Mouse (Mus musculus): ENCODE data around the gene Msi2. TPM values are rescaled to one million over a fixed set of nuclear protein-coding genes. Genes with fewer than 3 reads are reported as not detected.
A peak's percentile ranks its signal among the peaks of the same experiment; 100 is the strongest.

Msi2 gene
- polyA plus RNA-seq, 1 experiment from 2014 or later: 29.9 TPM

DNA sequence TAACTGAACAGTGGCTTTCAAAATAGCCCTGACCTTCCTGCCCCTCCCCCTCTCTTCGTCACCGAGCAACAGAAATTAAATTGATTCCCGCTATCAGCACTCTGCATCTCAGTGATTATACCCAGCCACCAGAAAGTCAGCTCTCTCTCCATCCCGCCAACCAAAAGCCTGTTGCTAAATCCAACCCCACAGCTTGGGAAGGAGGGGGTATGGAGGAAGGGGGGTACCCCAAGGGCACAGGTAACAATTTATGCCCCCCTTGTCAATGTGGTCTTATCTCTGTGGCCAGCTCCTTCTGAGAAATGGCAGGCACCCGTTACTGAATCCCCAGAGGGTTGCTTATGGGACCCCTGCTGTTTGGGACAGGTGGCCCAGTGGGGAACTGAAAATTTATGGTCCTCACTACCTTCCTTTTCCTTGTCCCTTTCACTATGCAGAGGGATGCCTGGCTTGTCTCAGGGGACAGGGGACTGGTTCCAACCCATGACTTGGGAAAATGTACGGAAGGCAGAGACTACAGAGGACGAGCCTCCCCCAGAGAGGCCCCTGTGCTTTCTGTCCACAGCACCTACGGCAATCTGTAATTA lies 163.0 kb downstream of the Msi2 start:
- H3K9me3 ChIP-seq: no peaks in the 10 kb centered on the region
- peaks cover 99% of the 10 kb centered on the region for H3K4me1 ChIP-seq (replicated peaks)
- no peaks in the 10 kb centered on the region for H3K27me3 ChIP-seq (ENCODE audit: insufficient read depth, poor library complexity, severe bottlenecking)
- H3K4me3 ChIP-seq: no peak overlapping the region
- WGBS: 53% methylated on average over 8 of the region's 8 CpGs
- H3K36me3 ChIP-seq: no peaks in the 10 kb centered on the region
- peak overlapping the region; percentile 82 for H3K27ac ChIP-seq
- DNase-seq (ENCODE audit: low spot score): no peak

DNA sequence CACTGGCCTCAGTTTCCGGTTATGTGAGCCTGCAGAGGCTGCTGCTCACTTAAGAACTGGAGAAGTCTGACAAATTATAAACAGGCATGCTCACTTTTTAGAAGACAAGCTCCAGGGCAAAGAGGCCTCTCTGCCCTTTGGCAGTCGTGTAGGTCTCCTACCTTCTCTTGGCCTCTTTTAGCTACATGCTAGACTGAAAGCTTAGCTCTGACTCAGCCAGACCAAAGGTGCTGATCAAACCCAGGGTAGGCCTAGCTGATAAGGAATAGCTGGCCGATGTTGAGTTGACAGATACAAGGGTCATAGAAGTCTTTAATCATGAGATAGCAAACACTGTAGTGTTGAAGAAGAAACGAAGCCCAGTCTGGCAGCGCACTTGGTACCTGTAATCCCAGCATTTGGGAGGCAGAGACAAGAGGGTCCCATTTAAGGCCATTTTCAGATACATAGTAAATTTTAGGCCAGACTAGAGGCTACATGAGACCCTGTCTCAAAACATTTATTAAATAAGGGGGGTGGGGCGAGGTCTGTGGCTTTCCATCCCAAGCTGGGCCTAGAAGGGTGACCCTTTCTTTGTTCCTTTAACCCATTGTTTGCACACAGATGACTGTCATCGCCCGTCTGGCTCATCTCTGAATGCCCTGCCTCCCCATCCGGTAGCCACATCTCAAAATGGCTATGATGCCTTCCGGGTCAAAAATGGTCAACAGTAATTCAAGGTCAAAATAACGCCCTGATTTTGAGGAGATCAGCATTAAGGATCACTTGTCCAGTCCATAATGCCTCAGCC lies 164.6 kb downstream of the Msi2 start:
- no peak for DNase-seq (ENCODE audit: low spot score)
- Histone ChIP-seq H3K9me3 (no peaks in the 10 kb centered on the region), H3K4me1 (replicated peaks) (peaks cover 99% of the 10 kb centered on the region), H3K27me3 (ENCODE audit: insufficient read depth, poor library complexity, severe bottlenecking) (no peaks in the 10 kb centered on the region), H3K27ac (peak overlapping the region; percentile 82), H3K36me3 (no peaks in the 10 kb centered on the region), H3K4me3 (no peak overlapping the region)
- WGBS: 51% methylated on average over 11 of the region's 11 CpGs

DNA sequence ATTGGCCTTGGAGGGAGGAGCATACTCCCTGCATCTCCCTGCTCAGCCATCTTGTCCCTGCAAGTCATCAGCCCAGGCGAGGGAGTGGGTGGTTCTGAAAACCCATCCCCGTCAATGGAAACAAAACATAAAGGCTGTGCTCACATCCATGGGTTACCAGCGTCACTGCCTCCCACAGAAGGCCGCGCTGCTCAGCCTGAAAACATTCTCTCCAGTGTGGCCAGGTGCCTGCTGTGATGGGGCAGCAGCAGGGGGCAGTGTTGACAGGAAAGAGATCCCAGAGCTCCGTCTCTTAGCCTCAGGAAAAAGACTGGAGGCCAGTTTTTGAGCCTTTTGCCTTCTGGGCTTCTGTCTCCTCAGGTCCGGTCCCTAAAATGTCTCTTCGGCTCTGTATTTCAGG lies 165.3 kb downstream of the Msi2 start:
- H3K36me3 ChIP-seq: no peaks in the 10 kb centered on the region
- peaks cover 99% of the 10 kb centered on the region for H3K4me1 ChIP-seq (replicated peaks)
- H3K4me3 ChIP-seq: no peak overlapping the region
- peak; percentile 66 for DNase-seq (ENCODE audit: low spot score)
- peak overlapping the region; percentile 82 for H3K27ac ChIP-seq
- no peaks in the 10 kb centered on the region for H3K9me3 ChIP-seq
- H3K27me3 ChIP-seq (ENCODE audit: insufficient read depth, poor library complexity, severe bottlenecking): no peaks in the 10 kb centered on the region
- 15% methylated on average over 8 of the region's 8 CpGs for WGBS

DNA sequence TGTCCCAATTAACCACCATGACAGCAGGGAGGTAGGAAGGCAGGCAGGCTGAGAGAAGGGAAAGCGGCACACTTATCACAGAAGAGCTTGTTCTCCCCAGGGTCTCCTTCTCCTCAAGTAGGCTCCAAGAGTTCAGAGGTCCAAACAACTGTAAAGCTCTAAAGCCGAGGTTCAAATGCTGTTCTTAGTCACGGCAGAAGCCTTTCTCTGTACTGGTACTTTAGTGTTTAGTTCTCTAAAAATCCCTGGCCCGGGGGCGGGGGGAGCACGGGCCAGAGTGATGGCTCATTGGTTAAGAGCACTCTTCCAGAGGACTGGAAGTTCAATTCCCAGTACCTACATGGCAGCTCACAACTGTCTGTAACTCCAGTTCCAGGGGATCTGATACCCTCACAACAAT lies 165.9 kb downstream of the Msi2 start:
- WGBS: 62% methylated on average over 6 of the region's 6 CpGs
- no peaks in the 10 kb centered on the region for H3K36me3 ChIP-seq
- H3K27me3 ChIP-seq (ENCODE audit: insufficient read depth, poor library complexity, severe bottlenecking): no peaks in the 10 kb centered on the region
- DNase-seq (ENCODE audit: low spot score): no peak
- H3K4me3 ChIP-seq: no peak overlapping the region
- peak overlapping the region; percentile 82 for H3K27ac ChIP-seq
- peaks cover 99% of the 10 kb centered on the region for H3K4me1 ChIP-seq (replicated peaks)
- H3K9me3 ChIP-seq: no peaks in the 10 kb centered on the region

DNA sequence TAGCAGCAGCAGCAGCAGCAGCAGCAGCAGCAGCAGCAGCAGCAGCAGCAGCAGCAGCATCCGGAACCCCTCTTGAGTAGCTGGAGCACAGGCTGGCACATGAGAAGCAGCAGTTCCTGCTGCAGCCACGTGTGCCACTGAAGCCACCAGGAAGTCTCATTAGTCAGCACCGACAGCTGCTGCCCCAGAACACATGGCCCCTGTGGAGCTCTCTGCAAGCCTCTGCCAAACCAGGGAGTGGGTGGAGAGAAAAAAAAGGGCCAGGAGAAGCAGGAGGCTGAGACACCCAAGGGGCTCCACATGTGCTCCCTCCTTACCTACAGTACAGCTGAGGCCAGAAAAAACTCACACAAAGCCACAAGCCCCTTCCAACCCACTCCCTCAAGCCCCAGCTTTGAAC lies 167.3 kb downstream of the Msi2 start:
- peaks cover 95% of the 10 kb centered on the region for H3K4me1 ChIP-seq (replicated peaks)
- no peaks in the 10 kb centered on the region for H3K27me3 ChIP-seq (ENCODE audit: insufficient read depth, poor library complexity, severe bottlenecking)
- no peak for DNase-seq (ENCODE audit: low spot score)
- peak overlapping the region; percentile 82 for H3K27ac ChIP-seq
- H3K9me3 ChIP-seq: no peaks in the 10 kb centered on the region
- no peak overlapping the region; the same call in 1 of the 2 replicates for H3K4me3 ChIP-seq
- WGBS: 14% methylated on average over 3 of the region's 3 CpGs
- H3K36me3 ChIP-seq: no peaks in the 10 kb centered on the region

DNA sequence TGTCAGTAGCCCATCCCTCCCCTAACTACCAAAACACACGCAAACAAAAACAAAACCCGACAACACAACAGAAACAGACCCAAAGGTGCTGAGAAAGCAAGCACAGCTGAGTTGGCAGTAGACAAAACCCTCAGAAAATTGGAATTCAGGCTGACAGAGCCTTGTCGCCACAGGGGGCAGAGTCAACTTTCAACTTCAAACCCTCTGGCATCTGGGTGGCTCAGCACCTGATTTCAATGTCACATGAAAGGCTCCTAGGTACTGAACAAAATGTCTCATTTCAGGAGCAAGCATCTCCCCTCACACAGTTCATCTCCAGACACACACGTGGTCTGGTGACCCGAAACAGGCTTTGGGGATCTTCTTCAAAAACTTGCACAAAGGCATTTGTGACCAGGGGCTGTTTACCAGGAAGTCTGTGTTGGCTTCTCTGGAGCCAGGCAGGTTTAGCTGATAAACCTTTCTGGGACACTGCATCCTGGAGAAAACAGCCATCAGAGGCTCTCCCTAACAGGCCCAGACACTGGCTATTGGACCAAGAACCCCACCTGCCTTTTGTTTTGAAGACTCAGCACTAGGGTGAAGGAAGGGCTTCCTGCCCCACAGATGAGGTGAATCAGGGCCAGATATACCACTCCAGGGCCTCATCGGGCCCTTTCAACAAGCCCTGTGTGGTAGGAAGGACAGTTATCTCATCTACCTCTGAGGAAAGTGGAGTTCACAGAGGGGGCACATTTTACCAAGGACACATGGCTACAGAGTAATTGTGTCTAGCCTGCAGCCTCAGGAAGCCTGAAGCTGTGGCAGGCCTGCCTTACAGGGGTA lies 168.0 kb downstream of the Msi2 start:
- no peak for DNase-seq (ENCODE audit: low spot score)
- Histone ChIP-seq H3K27me3 (ENCODE audit: insufficient read depth, poor library complexity, severe bottlenecking) (no peaks in the 10 kb centered on the region), H3K9me3 (no peaks in the 10 kb centered on the region), H3K4me3 (no peak overlapping the region; the same call in 1 of the 2 replicates), H3K36me3 (no peaks in the 10 kb centered on the region), H3K4me1 (replicated peaks) (peaks cover 88% of the 10 kb centered on the region), H3K27ac (peak overlapping the region; percentile 82)
- WGBS: 50% methylated on average over 6 of the region's 6 CpGs

DNA sequence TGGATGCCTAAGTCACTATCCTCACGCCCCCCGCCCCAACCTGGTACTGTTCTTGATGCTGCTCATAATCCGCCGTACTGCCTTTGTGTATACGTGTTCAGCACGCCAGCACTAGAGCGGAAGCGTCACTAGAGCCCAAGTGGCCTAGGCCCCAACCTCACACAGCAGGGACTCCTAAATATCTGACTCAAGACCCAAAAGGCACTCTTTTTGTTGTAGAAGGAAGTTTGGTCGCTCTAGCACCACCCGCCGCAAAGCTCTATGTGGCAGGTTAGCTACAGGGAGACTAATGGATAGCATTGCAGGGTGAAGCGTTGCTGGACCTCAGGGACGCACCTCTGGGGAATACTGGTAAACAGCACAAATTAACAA lies 168.8 kb downstream of the Msi2 start:
- H3K4me3 ChIP-seq: no peak overlapping the region
- no peak for DNase-seq (ENCODE audit: low spot score)
- no peaks in the 10 kb centered on the region for H3K27me3 ChIP-seq (ENCODE audit: insufficient read depth, poor library complexity, severe bottlenecking)
- no peaks in the 10 kb centered on the region for H3K36me3 ChIP-seq
- H3K27ac ChIP-seq: peak overlapping the region; percentile 62
- peaks cover 84% of the 10 kb centered on the region for H3K4me1 ChIP-seq (replicated peaks)
- WGBS: 82% methylated on average over 13 of the region's 13 CpGs
- no peaks in the 10 kb centered on the region for H3K9me3 ChIP-seq

DNA sequence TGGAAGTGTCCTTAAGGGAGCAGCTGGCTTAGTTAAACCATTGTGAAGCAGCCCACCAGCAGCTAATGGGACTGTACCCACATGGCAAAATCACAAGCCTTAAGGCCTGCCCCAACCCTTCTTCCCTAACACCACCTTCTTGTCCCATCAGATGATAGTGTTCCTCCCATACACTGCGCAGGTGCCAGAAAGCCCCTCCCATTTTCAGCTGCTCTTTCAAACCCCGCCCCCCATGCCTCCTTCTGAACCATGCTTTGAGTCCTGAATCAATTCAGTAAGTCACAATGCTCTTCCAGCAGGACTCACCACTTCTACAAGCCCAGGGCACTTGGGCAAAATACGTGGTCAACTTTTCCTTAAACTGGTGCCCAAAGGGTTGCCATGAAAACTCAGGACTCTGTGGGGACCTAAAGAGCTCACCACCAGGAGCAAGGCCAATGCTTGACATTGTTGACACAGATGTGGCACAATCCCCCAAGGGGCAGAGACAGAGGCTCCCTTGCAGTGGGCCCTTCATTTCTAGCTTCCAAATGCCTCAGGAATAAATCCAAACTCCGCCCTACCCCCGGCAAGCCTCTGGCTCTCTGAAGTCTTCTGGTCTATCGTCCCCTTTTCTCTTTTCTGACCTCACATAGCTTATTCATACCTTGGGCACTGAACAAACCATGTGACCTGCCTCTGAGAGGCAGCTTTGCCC lies 169.3 kb downstream of the Msi2 start:
- peaks cover 5% of the 10 kb centered on the region; the same call in 1 of the 2 replicates for H3K36me3 ChIP-seq
- 74% methylated on average over 6 of the region's 6 CpGs for WGBS
- no peak overlapping the region for H3K4me3 ChIP-seq
- peaks cover 84% of the 10 kb centered on the region for H3K4me1 ChIP-seq (replicated peaks)
- peak overlapping the region; percentile 62 for H3K27ac ChIP-seq
- H3K9me3 ChIP-seq: no peaks in the 10 kb centered on the region
- DNase-seq (ENCODE audit: low spot score): no peak
- H3K27me3 ChIP-seq (ENCODE audit: insufficient read depth, poor library complexity, severe bottlenecking): no peaks in the 10 kb centered on the region

DNA sequence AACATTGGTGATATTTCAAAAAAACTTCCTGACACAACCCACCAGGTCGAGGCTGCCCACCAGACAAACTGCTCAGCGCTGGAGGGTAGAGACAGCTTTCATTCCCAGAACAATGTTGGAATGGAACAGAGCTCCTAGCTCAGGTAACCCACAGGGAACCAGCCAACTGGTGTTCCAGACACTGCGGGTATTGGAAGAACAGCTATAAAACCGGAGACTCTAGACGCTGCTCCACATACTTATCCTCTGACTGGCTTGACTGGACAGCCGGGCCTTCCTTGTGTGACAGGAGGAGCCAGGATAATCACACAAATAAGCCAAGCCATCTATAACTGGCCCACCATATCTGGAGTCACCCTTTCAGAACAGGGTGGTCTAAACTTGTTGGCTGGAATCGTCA lies 169.9 kb downstream of the Msi2 start:
- no peaks in the 10 kb centered on the region for H3K9me3 ChIP-seq
- peak overlapping the region; percentile 62; the same call in 1 of the 2 replicates for H3K27ac ChIP-seq
- H3K4me3 ChIP-seq: no peak overlapping the region
- peaks cover 84% of the 10 kb centered on the region for H3K4me1 ChIP-seq (replicated peaks)
- no peaks in the 10 kb centered on the region for H3K27me3 ChIP-seq (ENCODE audit: insufficient read depth, poor library complexity, severe bottlenecking)
- peaks cover 10% of the 10 kb centered on the region; the same call in 1 of the 2 replicates for H3K36me3 ChIP-seq
- 77% methylated on average over 7 of the region's 7 CpGs for WGBS
- no peak for DNase-seq (ENCODE audit: low spot score)

DNA sequence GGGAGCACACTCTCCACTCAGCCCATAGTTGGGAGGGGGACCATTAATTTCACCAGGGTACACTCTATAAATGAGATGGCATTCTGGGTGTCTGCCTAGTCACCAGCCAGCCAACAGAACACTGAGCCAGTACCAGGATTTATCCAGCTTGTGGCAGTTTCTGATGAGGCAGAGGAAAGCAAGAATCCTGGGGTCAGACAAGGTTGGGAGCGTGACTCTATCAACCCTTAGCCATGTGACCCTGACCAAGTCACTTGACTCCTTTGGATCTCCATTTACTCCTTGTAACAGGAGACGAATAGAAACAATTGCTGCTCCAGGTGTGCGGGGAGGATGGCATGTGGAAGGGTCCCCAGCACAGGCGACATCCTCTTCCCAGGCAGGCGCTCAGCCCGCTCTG lies 174.5 kb downstream of the Msi2 start:
- Histone ChIP-seq H3K4me3 (no peak overlapping the region), H3K27ac (peak overlapping the region; percentile 35; the same call in 1 of the 2 replicates), H3K9me3 (no peaks in the 10 kb centered on the region), H3K36me3 (peaks cover 21% of the 10 kb centered on the region), H3K27me3 (ENCODE audit: insufficient read depth, poor library complexity, severe bottlenecking) (no peaks in the 10 kb centered on the region), H3K4me1 (replicated peaks) (peaks cover 84% of the 10 kb centered on the region)
- whole genome bisulfite sequencing: 80% methylated on average over 6 of the region's 6 CpGs
- DNase-seq (ENCODE audit: low spot score): no peak

DNA sequence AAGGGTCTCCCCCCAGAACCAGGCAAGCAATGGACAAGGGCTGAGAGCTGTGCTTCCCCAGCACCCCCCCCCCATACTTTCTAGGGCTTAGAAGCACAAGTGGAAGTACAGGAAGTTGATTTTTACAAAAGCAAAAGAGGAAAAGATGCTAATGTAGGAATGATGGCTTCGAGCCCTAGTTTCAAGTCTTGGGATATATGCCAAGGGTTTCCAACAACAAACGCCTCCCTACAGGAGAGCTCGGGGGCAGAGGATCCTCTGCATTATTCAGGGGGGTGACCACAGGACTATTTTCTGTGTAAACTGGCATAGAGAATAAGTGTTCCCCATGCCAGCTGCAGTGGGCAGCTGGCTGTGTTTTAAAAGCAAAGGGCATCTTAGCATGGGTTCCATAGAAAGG lies 175.5 kb downstream of the Msi2 start:
- H3K27ac ChIP-seq: peak overlapping the region; percentile 30; the same call in 1 of the 2 replicates

More for the DNA sequence above, 175.5 kb downstream of the Msi2 start:
- no peak overlapping the region for H3K4me3 ChIP-seq
- H3K9me3 ChIP-seq: no peaks in the 10 kb centered on the region
- WGBS: 91% methylated on average over 3 of the region's 3 CpGs
- H3K27me3 ChIP-seq (ENCODE audit: insufficient read depth, poor library complexity, severe bottlenecking): no peaks in the 10 kb centered on the region
- DNase-seq (ENCODE audit: low spot score): no peak
- H3K4me1 ChIP-seq (replicated peaks): peaks cover 84% of the 10 kb centered on the region
- H3K36me3 ChIP-seq: peaks cover 21% of the 10 kb centered on the region
